Mouse (Mus musculus): ENCODE results near the gene Exoc5. TPM values are rescaled to one million over a fixed set of nuclear protein-coding genes. Genes with fewer than 3 reads are reported as not detected.

Exoc5 gene
- total and polyA plus RNA-seq, 2 experiments = 3.4 to 20.5 TPM

DNA sequence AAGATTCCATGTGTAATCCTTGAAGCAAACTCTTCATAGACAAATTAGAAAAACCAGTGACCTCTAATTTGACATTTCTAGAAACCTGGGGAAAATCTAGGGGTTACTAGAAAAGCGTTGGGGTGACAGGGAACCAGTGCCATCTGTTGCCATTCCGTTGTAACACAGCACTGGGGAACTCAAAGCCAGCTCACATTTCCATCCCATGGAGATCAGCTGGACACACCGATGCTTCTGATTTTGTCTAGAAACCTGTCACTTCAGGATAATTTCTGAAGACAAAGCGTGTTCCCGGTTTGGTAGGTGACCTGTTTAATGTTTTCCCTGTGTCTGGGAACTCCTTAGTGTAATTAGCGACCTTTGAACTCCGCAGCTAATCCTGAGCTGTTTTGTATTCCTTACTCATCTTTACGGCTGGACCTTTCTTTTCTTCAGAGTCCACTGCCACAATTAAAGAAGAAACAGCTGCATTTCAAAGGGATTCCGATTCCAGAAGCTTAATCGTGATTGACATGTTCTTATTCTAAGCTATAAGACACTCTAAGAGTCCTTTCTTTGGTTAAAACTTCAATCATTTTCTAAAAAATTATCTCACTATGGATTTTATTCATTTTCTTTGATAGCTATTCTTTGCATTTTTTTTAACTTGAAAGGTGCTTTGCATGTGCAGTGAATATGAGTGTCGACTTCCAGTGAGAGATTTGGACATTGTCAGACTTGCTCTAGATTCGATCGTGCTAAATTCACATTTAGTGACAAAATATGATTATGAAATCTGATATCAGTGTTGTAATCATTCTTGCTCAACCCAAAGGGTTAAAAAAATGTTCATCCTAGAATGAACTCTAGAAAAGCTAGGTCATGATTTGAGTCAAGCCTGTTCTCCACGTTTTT lies 21.9 kb upstream of the Exoc5 start:
- WGBS = 78% methylated on average over 14 of the region's 14 CpGs

GRCm38 (mm10) chr14:49086522-49086921 lies 20.1 kb upstream of the Exoc5 start:
- Histone ChIP-seq H3K4me1 (ENCODE audit: control insufficient read depth, insufficient read depth, low read length) (0 out of 2 replicates have a peak, but pooled peaks cover 2% of the 10 kb centered on the region), H3K4me3 (ENCODE audit: insufficient read depth, low read depth, low read length) (no peak overlapping the region), H3K27ac (replicated peaks; ENCODE audit: insufficient read depth, low read depth, low read length) (no peak overlapping the region), H3K36me3 (ENCODE audit: control insufficient read depth, insufficient read depth, low read length) (peaks cover 27% of the 10 kb centered on the region), H3K9ac (ENCODE audit: low read depth, low read length) (no peak overlapping the region), H3K27me3 (ENCODE audit: control insufficient read depth, insufficient read depth, low read length) (no peaks in the 10 kb centered on the region), H3K79me2 (ENCODE audit: control insufficient read depth, insufficient read depth, low read length) (no peaks in the 10 kb centered on the region)
- peak; percentile 79 for DNase-seq (ENCODE audit: extremely low read depth, low read depth, low spot score)
- whole genome bisulfite sequencing = 67% methylated on average over 4 of the region's 4 CpGs
- TF ChIP-seq CTCF (IDR thresholded peaks at IDR 0.05; ENCODE audit: low read depth, low read length) = no peak
- no peak for TF ChIP-seq POLR2A (IDR thresholded peaks at IDR 0.05; ENCODE audit: extremely low read depth, insufficient read depth, low read length)

More for the DNA sequence above, 21.9 kb upstream of the Exoc5 start:
- Histone ChIP-seq H3K79me2 (ENCODE audit: control insufficient read depth, insufficient read depth, low read length) (no peaks in the 10 kb centered on the region), H3K9ac (ENCODE audit: low read depth, low read length) (no peak overlapping the region), H3K4me1 (ENCODE audit: control insufficient read depth, insufficient read depth, low read length) (0 out of 2 replicates have a peak, but pooled peaks cover 2% of the 10 kb centered on the region), H3K27ac (replicated peaks; ENCODE audit: insufficient read depth, low read depth, low read length) (no peak overlapping the region), H3K27me3 (ENCODE audit: control insufficient read depth, insufficient read depth, low read length) (no peaks in the 10 kb centered on the region), H3K4me3 (ENCODE audit: insufficient read depth, low read depth, low read length) (no peak overlapping the region), H3K36me3 (ENCODE audit: control insufficient read depth, insufficient read depth, low read length) (peaks cover 20% of the 10 kb centered on the region)
- peak; percentile 25 for DNase-seq (ENCODE audit: extremely low read depth, low read depth, low spot score)
- no peak for TF ChIP-seq CTCF (IDR thresholded peaks at IDR 0.05; ENCODE audit: low read depth, low read length)
- no peak for TF ChIP-seq POLR2A (IDR thresholded peaks at IDR 0.05; ENCODE audit: extremely low read depth, insufficient read depth, low read length)

DNA sequence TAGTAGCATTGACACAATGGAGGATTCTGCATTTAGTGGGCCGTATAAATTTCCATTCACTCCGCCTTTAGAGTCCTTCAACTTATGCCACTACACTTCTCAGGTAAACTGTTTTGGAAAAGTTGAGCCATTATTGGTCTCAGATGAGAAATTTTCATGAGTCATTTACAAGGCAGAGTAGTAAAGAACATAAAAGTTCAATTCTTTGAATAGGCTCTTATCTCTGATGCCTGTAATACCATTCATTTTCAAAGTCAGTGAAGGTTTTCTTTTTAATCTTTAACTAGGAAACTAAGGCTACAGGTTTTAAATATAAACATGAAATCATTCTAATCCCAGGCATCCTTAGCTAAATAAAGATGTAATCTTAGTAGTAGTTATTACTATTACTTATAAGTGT lies 12.4 kb upstream of the Exoc5 start:
- no peak for DNase-seq (ENCODE audit: extremely low read depth, low read depth, low spot score)
- Histone ChIP-seq H3K27me3 (ENCODE audit: control insufficient read depth, insufficient read depth, low read length) (no peaks in the 10 kb centered on the region), H3K36me3 (ENCODE audit: control insufficient read depth, insufficient read depth, low read length) (peaks cover 25% of the 10 kb centered on the region), H3K4me3 (ENCODE audit: insufficient read depth, low read depth, low read length) (no peak overlapping the region), H3K27ac (replicated peaks; ENCODE audit: insufficient read depth, low read depth, low read length) (no peak overlapping the region), H3K79me2 (ENCODE audit: control insufficient read depth, insufficient read depth, low read length) (no peaks in the 10 kb centered on the region), H3K9ac (ENCODE audit: low read depth, low read length) (no peak overlapping the region), H3K4me1 (ENCODE audit: control insufficient read depth, insufficient read depth, low read length) (no peaks in the 10 kb centered on the region)
- TF ChIP-seq POLR2A (IDR thresholded peaks at IDR 0.05; ENCODE audit: extremely low read depth, insufficient read depth, low read length) (no peak), CTCF (IDR thresholded peaks at IDR 0.05; ENCODE audit: low read depth, low read length) (no peak)
- WGBS = 99% methylated on average over 2 of the region's 2 CpGs

DNA sequence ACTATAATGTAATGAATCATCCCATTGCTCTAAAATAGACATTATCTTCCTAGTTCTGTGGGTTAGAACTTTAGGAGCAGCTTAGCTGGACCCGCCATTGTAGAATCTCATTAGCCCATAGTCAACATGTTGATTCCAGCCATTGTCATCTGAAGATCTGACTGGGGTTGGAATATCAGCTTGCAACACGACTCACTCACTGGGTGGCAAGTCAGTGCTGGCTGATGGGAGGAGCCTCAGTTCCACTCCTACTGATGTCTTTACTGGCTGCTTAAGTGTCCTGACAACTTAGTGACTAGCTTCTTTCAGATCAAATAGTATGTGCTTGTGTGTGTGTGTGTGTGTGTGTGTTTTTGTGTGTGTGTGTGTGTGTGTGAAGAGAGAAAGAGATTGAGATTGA lies 7.9 kb upstream of the Exoc5 start:
- Histone ChIP-seq H3K36me3 (ENCODE audit: control insufficient read depth, insufficient read depth, low read length) (peaks cover 15% of the 10 kb centered on the region), H3K4me3 (ENCODE audit: insufficient read depth, low read depth, low read length) (no peak overlapping the region), H3K9ac (ENCODE audit: low read depth, low read length) (no peak overlapping the region), H3K79me2 (ENCODE audit: control insufficient read depth, insufficient read depth, low read length) (no peaks in the 10 kb centered on the region; the same call in 1 of the 2 replicates), H3K27me3 (ENCODE audit: control insufficient read depth, insufficient read depth, low read length) (no peaks in the 10 kb centered on the region), H3K27ac (replicated peaks; ENCODE audit: insufficient read depth, low read depth, low read length) (no peak overlapping the region), H3K4me1 (ENCODE audit: control insufficient read depth, insufficient read depth, low read length) (no peaks in the 10 kb centered on the region)
- no peak for DNase-seq (ENCODE audit: extremely low read depth, low read depth, low spot score)
- WGBS = 81% methylated on average over 2 of the region's 2 CpGs
- TF ChIP-seq CTCF (IDR thresholded peaks at IDR 0.05; ENCODE audit: low read depth, low read length) (no peak), POLR2A (IDR thresholded peaks at IDR 0.05; ENCODE audit: extremely low read depth, insufficient read depth, low read length) (no peak)

DNA sequence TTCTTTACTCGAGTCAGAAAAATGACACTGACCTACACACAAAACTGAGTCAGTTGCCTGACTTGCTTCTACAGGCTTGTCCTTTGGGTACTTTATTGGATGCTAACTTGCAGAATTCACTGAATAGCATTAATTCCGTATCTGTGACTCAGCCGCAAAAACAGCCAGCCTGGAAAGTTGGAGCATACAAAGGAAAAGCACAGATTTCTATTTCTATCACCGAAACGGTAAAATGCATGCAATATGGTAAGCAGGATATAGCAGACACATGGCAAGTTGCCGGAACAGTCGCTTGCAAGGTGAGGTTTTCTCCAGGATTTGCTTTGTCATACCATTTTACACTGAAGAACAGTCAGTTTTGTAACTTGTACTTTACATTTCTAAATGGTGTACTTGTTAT lies 7.4 kb upstream of the Exoc5 start:
- H3K4me3 ChIP-seq (ENCODE audit: insufficient read depth, low read depth, low read length) = no peak overlapping the region
- H3K4me1 ChIP-seq (ENCODE audit: control insufficient read depth, insufficient read depth, low read length) = no peaks in the 10 kb centered on the region
- no peak overlapping the region for H3K27ac ChIP-seq (replicated peaks; ENCODE audit: insufficient read depth, low read depth, low read length)
- TF ChIP-seq POLR2A (IDR thresholded peaks at IDR 0.05; ENCODE audit: extremely low read depth, insufficient read depth, low read length) = no peak
- TF ChIP-seq CTCF (IDR thresholded peaks at IDR 0.05; ENCODE audit: low read depth, low read length) = no peak
- H3K36me3 ChIP-seq (ENCODE audit: control insufficient read depth, insufficient read depth, low read length) = peaks cover 13% of the 10 kb centered on the region
- H3K27me3 ChIP-seq (ENCODE audit: control insufficient read depth, insufficient read depth, low read length) = no peaks in the 10 kb centered on the region
- DNase-seq (ENCODE audit: extremely low read depth, low read depth, low spot score) = no peak
- no peaks in the 10 kb centered on the region; the same call in 1 of the 2 replicates for H3K79me2 ChIP-seq (ENCODE audit: control insufficient read depth, insufficient read depth, low read length)
- 98% methylated on average over 7 of the region's 7 CpGs for WGBS
- no peak overlapping the region for H3K9ac ChIP-seq (ENCODE audit: low read depth, low read length)

DNA sequence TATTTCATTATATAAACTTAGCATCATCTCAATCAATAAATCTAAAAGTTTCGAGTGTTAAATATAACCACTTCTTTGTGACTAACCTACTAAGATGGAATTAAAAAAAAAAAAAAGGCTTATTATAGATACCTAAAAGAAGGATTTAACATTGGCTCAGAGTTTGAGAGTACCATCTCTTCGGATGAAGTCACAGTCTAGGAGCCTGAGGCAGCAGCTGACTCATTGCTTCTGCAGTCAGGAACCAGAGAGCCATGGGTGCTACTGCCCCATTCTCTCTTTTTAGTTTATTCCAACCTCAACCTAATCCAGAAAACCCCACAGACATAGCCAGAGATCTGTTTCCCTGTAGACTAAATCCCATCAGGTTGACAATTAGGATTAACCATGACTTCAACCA lies 6.4 kb upstream of the Exoc5 start:
- no peak for DNase-seq (ENCODE audit: extremely low read depth, low read depth, low spot score)
- no peak overlapping the region for H3K4me3 ChIP-seq (ENCODE audit: insufficient read depth, low read depth, low read length)
- no peak overlapping the region for H3K27ac ChIP-seq (replicated peaks; ENCODE audit: insufficient read depth, low read depth, low read length)
- no peaks in the 10 kb centered on the region; the same call in 1 of the 2 replicates for H3K79me2 ChIP-seq (ENCODE audit: control insufficient read depth, insufficient read depth, low read length)
- TF ChIP-seq CTCF (IDR thresholded peaks at IDR 0.05; ENCODE audit: low read depth, low read length) = no peak
- TF ChIP-seq POLR2A (IDR thresholded peaks at IDR 0.05; ENCODE audit: extremely low read depth, insufficient read depth, low read length) = no peak
- no peak overlapping the region for H3K9ac ChIP-seq (ENCODE audit: low read depth, low read length)
- H3K4me1 ChIP-seq (ENCODE audit: control insufficient read depth, insufficient read depth, low read length) = no peaks in the 10 kb centered on the region; the same call in 1 of the 2 replicates
- no peaks in the 10 kb centered on the region for H3K27me3 ChIP-seq (ENCODE audit: control insufficient read depth, insufficient read depth, low read length)
- 94% methylated on average over 2 of the region's 2 CpGs for WGBS
- peaks cover 13% of the 10 kb centered on the region for H3K36me3 ChIP-seq (ENCODE audit: control insufficient read depth, insufficient read depth, low read length)
